Mouse (Mus musculus) liver, postnatal 0 days (tissue): Measurements from ENCODE around the gene Zdhhc13.

Experiments used
- CTCF ChIP-seq: sonication (generic); IDR thresholded peaks from 2 replicates; pipeline ENCODE4 v1.5.1; 2016; ENCODE audit warnings: antibody characterized with exemption, low read depth
- EP300 ChIP-seq: IDR thresholded peaks from 2 replicates; pipeline ENCODE4 v1.6.1; 2016; ENCODE audit warnings: antibody characterized with exemption, low read depth, mild to moderate bottlenecking

- no peak for TF ChIP-seq CTCF
- no peak for TF ChIP-seq EP300
Observed at GRCm38 (mm10) chr7:48760789-48761188, 28.0 kb upstream of the Zdhhc13 start.
